Mouse (Mus musculus) hindbrain, embryonic 14.5 days (tissue): ENCODE measurements around the gene Ebf1. TPM values are rescaled to one million over a fixed set of nuclear protein-coding genes. Genes with fewer than 3 reads are reported as not detected.

Source experiments
- ATAC-seq: fragments of 200-750 bp; cut with Nextera tagmentation; 2 replicates; pipeline ENCODE4 v1.8.0; 2017; ENCODE audit warnings: moderate number of reproducible peaks, mild to moderate bottlenecking, moderate TSS enrichment, moderate library complexity; ENCODE audit not compliant: low FRiP score
- DNase-seq: peaks from one replicate; pipeline ENCODE4 v3.0.0-alpha.2; 2015; ENCODE audit warnings: low spot score
- H3K27ac ChIP-seq: fragments of 300-500 bp; sonication (generic); 2 replicates; pipeline ENCODE4 v1.5.1; 2014; ENCODE audit warnings: mild to moderate bottlenecking, moderate library complexity
- H3K27me3 ChIP-seq: fragments of 300-500 bp; sonication (generic); 2 replicates; pipeline ENCODE4 v1.6.1; 2014; ENCODE audit warnings: mild to moderate bottlenecking, low read length, mixed read lengths; ENCODE audit not compliant: control insufficient read depth, insufficient read depth
- H3K36me3 ChIP-seq: fragments of 300-500 bp; sonication (generic); replicated peaks from 2 replicates; pipeline ENCODE4 v1.6.1; 2014; ENCODE audit not compliant: control insufficient read depth, insufficient read depth
- H3K4me1 ChIP-seq: fragments of 300-500 bp; sonication (generic); replicated peaks from 2 replicates; pipeline ENCODE4 v1.6.1; 2014; ENCODE audit warnings: antibody characterized with exemption, low read length, mixed read lengths; ENCODE audit not compliant: control insufficient read depth, insufficient read depth
- H3K4me2 ChIP-seq: fragments of 300-500 bp; sonication (generic); replicated peaks from 2 replicates; pipeline ENCODE4 v1.6.1; 2014; ENCODE audit warnings: mild to moderate bottlenecking, moderate library complexity
- H3K4me3 ChIP-seq: fragments of 300-500 bp; sonication (generic); replicated peaks from 2 replicates; pipeline ENCODE4 v1.5.1; 2014; ENCODE audit warnings: mild to moderate bottlenecking, low read length
- H3K9ac ChIP-seq: fragments of 300-500 bp; sonication (generic); 2 replicates; pipeline ENCODE4 v1.6.1; 2014
- H3K9me3 ChIP-seq: fragments of 300-500 bp; sonication (generic); 2 replicates; pipeline ENCODE4 v1.6.1; 2016; ENCODE audit warnings: low read length; ENCODE audit not compliant: control insufficient read depth
- WGBS: fragments of 180-500 bp; shearing (Covaris S2); extraction: QIAGEN DNeasy Blood & Tissue Kit; methylation state at CpG from one replicate; pipeline ENCODE4 v1.1.7; 2014; 5-methylcytosine and 5-hydroxymethylcytosine counted together
- polyA plus RNA-seq: library from polyadenylated mRNA; unstranded; fragments of >200 nt; fragmentation: Nextera tagmentation; extraction: Ambion mirVana; gene quantifications from 2 replicates; pipeline ENCODE4 v1.2.1, GENCODE M21; 2014

Ebf1 gene
- polyA plus RNA-seq, 1 experiment from 2014 or later: 123 TPM

GRCm38 (mm10) chr11:44906456-44906855, 289.3 kb downstream of the Ebf1 start:
- Histone ChIP-seq H3K27ac (no peak overlapping the region), H3K4me2 (no peak overlapping the region), H3K36me3 (peaks cover 10% of the 10 kb centered on the region; the same call in 1 of the 2 replicates), H3K9me3 (no peaks in the 10 kb centered on the region), H3K27me3 (no peaks in the 10 kb centered on the region), H3K9ac (no peak overlapping the region), H3K4me1 (peaks cover 26% of the 10 kb centered on the region), H3K4me3 (no peak overlapping the region)
- ATAC-seq: no peak
- WGBS: 76% methylated on average over 5 of the region's 5 CpGs
- DNase-seq: no peak

GRCm38 (mm10) chr11:44911765-44912164, 294.6 kb downstream of the Ebf1 start:
- Histone ChIP-seq H3K9ac (no peak overlapping the region), H3K27me3 (no peaks in the 10 kb centered on the region), H3K4me1 (no peaks in the 10 kb centered on the region), H3K4me2 (no peak overlapping the region), H3K4me3 (no peak overlapping the region), H3K9me3 (no peaks in the 10 kb centered on the region), H3K36me3 (peaks cover 10% of the 10 kb centered on the region; the same call in 1 of the 2 replicates), H3K27ac (peak overlapping the region; percentile 26; the same call in 1 of the 2 replicates)
- 23% methylated on average over 1 of the region's 1 CpGs for WGBS
- DNase-seq (no peak), ATAC-seq (no peak)

- Histone ChIP-seq H3K9me3 (no peaks in the 10 kb centered on the region), H3K36me3 (0 out of 2 replicates have a peak, but pooled peaks cover 2% of the 10 kb centered on the region), H3K4me1 (no peaks in the 10 kb centered on the region), H3K27ac (no peak overlapping the region), H3K9ac (no peak overlapping the region), H3K27me3 (no peaks in the 10 kb centered on the region), H3K4me2 (no peak overlapping the region), H3K4me3 (no peak overlapping the region)
- ATAC-seq (no peak), DNase-seq (no peak)
- 94% methylated on average over 5 of the region's 5 CpGs for WGBS
These were observed 296.7 kb downstream of the Ebf1 start for GRCm38 (mm10) chr11:44913806-44914205.

- no peaks in the 10 kb centered on the region for H3K4me1 ChIP-seq
- no peak overlapping the region for H3K4me3 ChIP-seq
- DNase-seq: no peak
- H3K9ac ChIP-seq: no peak overlapping the region
- no peaks in the 10 kb centered on the region for H3K9me3 ChIP-seq
- 66% methylated on average over 8 of the region's 8 CpGs for WGBS
- H3K27ac ChIP-seq: no peak overlapping the region
- H3K4me2 ChIP-seq: no peak overlapping the region
- H3K36me3 ChIP-seq: no peaks in the 10 kb centered on the region
- H3K27me3 ChIP-seq: no peaks in the 10 kb centered on the region
- ATAC-seq: no peak
These were observed 299.9 kb downstream of the Ebf1 start for GRCm38 (mm10) chr11:44917059-44917458.

GRCm38 (mm10) chr11:44923138-44923537, 306.0 kb downstream of the Ebf1 start:
- no peak overlapping the region for H3K27ac ChIP-seq
- WGBS: 91% methylated on average over 3 of the region's 3 CpGs
- H3K4me3 ChIP-seq: no peak overlapping the region
- H3K9me3 ChIP-seq: no peaks in the 10 kb centered on the region
- H3K27me3 ChIP-seq: no peaks in the 10 kb centered on the region
- H3K4me2 ChIP-seq: no peak overlapping the region
- ATAC-seq (no peak), DNase-seq (no peak)
- H3K36me3 ChIP-seq: no peaks in the 10 kb centered on the region
- H3K9ac ChIP-seq: no peak overlapping the region
- H3K4me1 ChIP-seq: no peaks in the 10 kb centered on the region

- no peak for ATAC-seq
- no peak overlapping the region for H3K4me3 ChIP-seq
- WGBS: 88% methylated on average over 10 of the region's 10 CpGs
- H3K36me3 ChIP-seq: no peaks in the 10 kb centered on the region
- H3K9me3 ChIP-seq: no peaks in the 10 kb centered on the region
- H3K27me3 ChIP-seq: no peaks in the 10 kb centered on the region
- no peak overlapping the region for H3K27ac ChIP-seq
- H3K4me2 ChIP-seq: no peak overlapping the region
- no peak for DNase-seq
- H3K4me1 ChIP-seq: no peaks in the 10 kb centered on the region
- H3K9ac ChIP-seq: no peak overlapping the region
These were observed 306.9 kb downstream of the Ebf1 start for GRCm38 (mm10) chr11:44923868-44924508.

- no peak for ATAC-seq
- H3K27me3 ChIP-seq: no peaks in the 10 kb centered on the region
- 47% methylated on average over 8 of the region's 8 CpGs for WGBS
- H3K36me3 ChIP-seq: no peaks in the 10 kb centered on the region
- H3K9ac ChIP-seq: no peak overlapping the region
- H3K27ac ChIP-seq: peak overlapping the region; percentile 28
- no peaks in the 10 kb centered on the region for H3K4me1 ChIP-seq
- H3K4me3 ChIP-seq: no peak overlapping the region
- DNase-seq: no peak
- no peaks in the 10 kb centered on the region for H3K9me3 ChIP-seq
- H3K4me2 ChIP-seq: no peak overlapping the region
These were observed 307.8 kb downstream of the Ebf1 start for GRCm38 (mm10) chr11:44924896-44925295.

- H3K27ac ChIP-seq: no peak overlapping the region; the same call in 1 of the 2 replicates
- H3K9ac ChIP-seq: no peak overlapping the region
- no peaks in the 10 kb centered on the region for H3K36me3 ChIP-seq
- H3K4me2 ChIP-seq: no peak overlapping the region
- no peaks in the 10 kb centered on the region for H3K9me3 ChIP-seq
- no peaks in the 10 kb centered on the region for H3K4me1 ChIP-seq
- ATAC-seq: no peak
- 86% methylated on average over 12 of the region's 12 CpGs for WGBS
- DNase-seq: no peak
- no peaks in the 10 kb centered on the region for H3K27me3 ChIP-seq
- no peak overlapping the region for H3K4me3 ChIP-seq
These were observed 308.8 kb downstream of the Ebf1 start for GRCm38 (mm10) chr11:44925806-44926525.

GRCm38 (mm10) chr11:44928403-44928802, 311.3 kb downstream of the Ebf1 start:
- ATAC-seq (no peak), DNase-seq (no peak)
- H3K4me2 ChIP-seq: no peak overlapping the region
- H3K4me1 ChIP-seq: no peaks in the 10 kb centered on the region
- 90% methylated on average over 6 of the region's 6 CpGs for WGBS
- H3K36me3 ChIP-seq: no peaks in the 10 kb centered on the region
- H3K9me3 ChIP-seq: no peaks in the 10 kb centered on the region
- H3K4me3 ChIP-seq: no peak overlapping the region
- H3K27ac ChIP-seq: no peak overlapping the region
- no peaks in the 10 kb centered on the region for H3K27me3 ChIP-seq
- H3K9ac ChIP-seq: no peak overlapping the region
